Mouse (Mus musculus) intestine, embryonic 16.5 days (tissue): ENCODE measurements at regions not wholly inside any gene's neighbourhood (a gene's known extent, or its start where the extent isn't known, plus 50 kb on each side); places are given as distances from the start of the nearest gene placed in this dataset.

Experiments used
- ATAC-seq: fragments of 200-750 bp; cut with Nextera tagmentation; 2 replicates; pipeline ENCODE4 v1.8.0; 2017; ENCODE audit warnings: moderate TSS enrichment, moderate library complexity
- H3K27ac ChIP-seq: fragments of 300-500 bp; sonication (generic); 2 replicates; pipeline ENCODE4 v1.5.1; 2014; ENCODE audit warnings: mild to moderate bottlenecking, low read length
- H3K27me3 ChIP-seq: fragments of 300-500 bp; sonication (generic); replicated peaks from 2 replicates; pipeline ENCODE4 v1.6.1; 2014; ENCODE audit warnings: low read length, control low read depth, mixed read lengths; ENCODE audit not compliant: control insufficient read depth, insufficient read depth
- H3K36me3 ChIP-seq: fragments of 300-500 bp; sonication (generic); 2 replicates; pipeline ENCODE4 v1.6.1; 2014; ENCODE audit warnings: low read length, control low read depth; ENCODE audit not compliant: control insufficient read depth, insufficient read depth
- H3K4me1 ChIP-seq: fragments of 300-500 bp; sonication (generic); 2 replicates; pipeline ENCODE4 v1.6.1; 2014; ENCODE audit warnings: low read length, control low read depth, mixed read lengths; ENCODE audit not compliant: control insufficient read depth, insufficient read depth
- H3K4me2 ChIP-seq: fragments of 300-500 bp; sonication (generic); 2 replicates; pipeline ENCODE4 v1.6.1; 2014; ENCODE audit warnings: low read depth, low read length, control low read depth
- H3K4me3 ChIP-seq: fragments of 300-500 bp; sonication (generic); 2 replicates; pipeline ENCODE4 v1.5.1; 2014; ENCODE audit warnings: mild to moderate bottlenecking, low read length
- H3K9ac ChIP-seq: fragments of 300-500 bp; sonication (generic); 2 replicates; pipeline ENCODE4 v1.6.1; 2014; ENCODE audit warnings: low read depth, low read length
- H3K9me3 ChIP-seq: fragments of 300-500 bp; sonication (generic); 2 replicates; pipeline ENCODE4 v1.6.1; 2016; ENCODE audit warnings: low read length, control low read depth; ENCODE audit not compliant: control insufficient read depth
- WGBS: fragments of 180-500 bp; shearing (Covaris S2); extraction: QIAGEN DNeasy Blood & Tissue Kit; methylation state at CpG from one replicate; pipeline ENCODE4 v1.1.7; 2014; 5-methylcytosine and 5-hydroxymethylcytosine counted together

GRCm38 (mm10) chr7:76176235-76176634 lies 53.5 kb upstream of the Agbl1 start:
- Histone ChIP-seq H3K27me3 (no peaks in the 10 kb centered on the region), H3K4me1 (no peaks in the 10 kb centered on the region), H3K9ac (no peak overlapping the region), H3K9me3 (no peaks in the 10 kb centered on the region), H3K4me3 (no peak overlapping the region), H3K27ac (no peak overlapping the region), H3K36me3 (no peaks in the 10 kb centered on the region), H3K4me2 (no peak overlapping the region)
- WGBS, result 45% methylated on average over 5 of the region's 5 CpGs
- ATAC-seq, result no peak

- WGBS, result 66% methylated on average over 2 of the region's 2 CpGs
- Histone ChIP-seq H3K36me3 (no peaks in the 10 kb centered on the region), H3K9me3 (no peaks in the 10 kb centered on the region), H3K4me2 (no peak overlapping the region), H3K9ac (no peak overlapping the region), H3K27me3 (no peaks in the 10 kb centered on the region), H3K4me3 (no peak overlapping the region), H3K4me1 (no peaks in the 10 kb centered on the region), H3K27ac (no peak overlapping the region)
- ATAC-seq, result no peak
Measured at GRCm38 (mm10) chr7:76177420-76177819, 52.3 kb upstream of the Agbl1 start.
